Mouse (Mus musculus) heart, embryonic 12.5 days (tissue): ENCODE measurements at regions not wholly inside any gene's neighbourhood (a gene's known extent, or its start where the extent isn't known, plus 50 kb on each side); places are given as distances from the start of the nearest gene placed in this dataset.

Source experiments
- ATAC-seq: fragments of 200-750 bp; cut with Nextera tagmentation; 2 replicates; pipeline ENCODE4 v1.8.0; 2017; ENCODE audit warnings: moderate TSS enrichment, moderate library complexity; ENCODE audit not compliant: insufficient number of reproducible peaks, low FRiP score
- H3K27ac ChIP-seq: fragments of 300-500 bp; sonication (generic); 2 replicates; pipeline ENCODE4 v1.5.1; 2016; ENCODE audit warnings: mild to moderate bottlenecking, moderate library complexity; ENCODE audit not compliant: poor library complexity, severe bottlenecking
- H3K27me3 ChIP-seq: fragments of 300-500 bp; sonication (generic); replicated peaks from 2 replicates; pipeline ENCODE4 v1.6.1; 2016; ENCODE audit warnings: mild to moderate bottlenecking, moderate library complexity
- H3K36me3 ChIP-seq: fragments of 300-500 bp; sonication (generic); 2 replicates; pipeline ENCODE4 v1.6.1; 2016; ENCODE audit warnings: mild to moderate bottlenecking, moderate library complexity
- H3K4me1 ChIP-seq: fragments of 300-500 bp; sonication (generic); replicated peaks from 2 replicates; pipeline ENCODE4 v1.6.1; 2016; ENCODE audit warnings: mild to moderate bottlenecking
- H3K4me2 ChIP-seq: fragments of 300-500 bp; sonication (generic); 2 replicates; pipeline ENCODE4 v1.6.1; 2016; ENCODE audit warnings: mild to moderate bottlenecking, moderate library complexity
- H3K4me3 ChIP-seq: fragments of 300-500 bp; sonication (generic); 2 replicates; pipeline ENCODE4 v1.5.1; 2016; ENCODE audit warnings: mild to moderate bottlenecking
- H3K9ac ChIP-seq: fragments of 300-500 bp; sonication (generic); 2 replicates; pipeline ENCODE4 v1.6.1; 2016; ENCODE audit warnings: mild to moderate bottlenecking, moderate library complexity
- H3K9me3 ChIP-seq: fragments of 300-500 bp; sonication (generic); replicated peaks from 2 replicates; pipeline ENCODE4 v1.6.1; 2016; ENCODE audit warnings: mild to moderate bottlenecking, moderate library complexity
- WGBS: fragments of 180-500 bp; shearing (Covaris S2); methylation state at CpG from one replicate; pipeline ENCODE4 v1.1.7; 2016; 5-methylcytosine and 5-hydroxymethylcytosine counted together

DNA sequence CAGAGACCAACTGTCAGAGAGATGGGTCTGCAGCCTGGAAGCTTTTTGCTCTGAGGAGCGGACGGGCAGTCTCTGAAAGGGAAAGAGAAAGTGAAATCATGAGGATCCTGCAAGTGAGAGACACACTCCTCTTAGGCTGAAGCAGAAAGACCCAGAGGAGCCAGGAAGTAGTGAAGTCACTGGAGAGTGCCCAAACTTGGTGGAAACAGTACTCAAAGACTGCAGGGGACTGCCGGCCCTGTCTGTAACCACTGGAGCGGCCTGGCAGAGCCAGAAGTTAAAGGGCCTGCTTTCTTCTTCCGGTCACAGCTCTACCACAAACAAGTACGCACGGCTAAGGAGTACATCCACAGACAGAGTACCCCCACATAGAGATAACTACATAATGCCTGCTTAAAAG, 326.5 kb downstream of the Efnb2 start:
- Histone ChIP-seq H3K4me1 (peaks cover 18% of the 10 kb centered on the region), H3K4me2 (no peak overlapping the region), H3K9me3 (no peaks in the 10 kb centered on the region), H3K27ac (peak overlapping the region; percentile 18; the same call in 1 of the 2 replicates), H3K4me3 (no peak overlapping the region), H3K36me3 (no peaks in the 10 kb centered on the region), H3K27me3 (no peaks in the 10 kb centered on the region), H3K9ac (0 out of 2 replicates have a peak overlapping the region, but pooled peaks have one; percentile 23)
- no peak for ATAC-seq
- WGBS, result 48% methylated on average over 7 of the region's 7 CpGs

DNA sequence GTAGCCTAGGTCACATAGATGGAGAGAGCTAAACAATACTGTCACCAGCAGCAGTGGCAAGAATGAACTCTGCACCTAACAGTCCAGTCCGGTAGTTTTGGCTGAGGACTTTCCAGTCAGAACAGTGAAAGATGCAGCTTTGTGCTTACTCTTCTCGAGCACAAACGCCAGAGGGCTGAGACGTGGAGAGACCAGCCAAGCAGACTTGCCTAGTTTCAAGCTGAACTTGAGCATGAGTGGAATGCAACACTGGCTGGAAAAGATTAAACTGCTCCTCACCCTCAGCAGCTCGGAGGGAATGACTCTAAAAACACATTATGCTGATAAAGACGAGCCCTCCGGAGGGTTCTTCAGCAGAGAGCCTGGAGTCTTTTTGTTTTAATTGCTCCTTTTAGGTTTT, 329.8 kb downstream of the Efnb2 start:
- Histone ChIP-seq H3K27ac (no peak overlapping the region), H3K4me2 (peak overlapping the region; percentile 13; the same call in 1 of the 2 replicates), H3K9ac (no peak overlapping the region), H3K9me3 (no peaks in the 10 kb centered on the region), H3K4me3 (no peak overlapping the region), H3K36me3 (no peaks in the 10 kb centered on the region), H3K27me3 (no peaks in the 10 kb centered on the region), H3K4me1 (peaks cover 34% of the 10 kb centered on the region)
- peak; percentile 48; the same call in 1 of the 2 replicates for ATAC-seq
- 9% methylated on average over 7 of the region's 7 CpGs for WGBS

DNA sequence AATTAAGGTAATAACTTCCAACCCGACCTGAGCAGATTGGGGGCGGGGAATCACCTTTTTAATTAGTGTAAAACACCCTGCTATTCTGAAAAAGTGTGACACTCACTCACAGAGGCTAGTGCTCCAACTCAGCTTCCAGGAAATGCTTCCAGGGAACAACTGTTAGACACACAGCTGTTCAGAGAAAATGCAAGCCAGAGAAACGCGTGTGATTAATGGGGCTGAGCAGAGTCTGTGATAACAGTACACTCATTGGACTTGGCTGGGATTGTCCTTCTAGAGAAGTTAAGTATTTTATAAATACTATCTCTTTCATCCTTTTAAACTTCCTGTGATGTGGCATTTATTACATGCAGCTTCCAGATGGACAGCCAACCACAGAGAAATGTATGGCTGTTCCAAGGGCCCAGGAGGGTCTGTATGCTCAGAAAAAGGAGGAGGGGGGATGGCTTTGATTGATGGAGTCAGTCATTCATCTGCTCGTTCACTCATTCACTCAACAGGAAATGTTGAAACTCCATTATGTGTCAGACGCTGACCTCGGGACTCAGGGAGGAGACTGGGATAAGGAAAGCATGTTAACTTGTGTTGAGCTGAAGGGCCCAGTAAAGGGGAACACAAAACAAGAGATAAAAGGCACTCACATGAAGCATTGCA, 332.9 kb downstream of the Efnb2 start:
- ATAC-seq, result no peak

DNA sequence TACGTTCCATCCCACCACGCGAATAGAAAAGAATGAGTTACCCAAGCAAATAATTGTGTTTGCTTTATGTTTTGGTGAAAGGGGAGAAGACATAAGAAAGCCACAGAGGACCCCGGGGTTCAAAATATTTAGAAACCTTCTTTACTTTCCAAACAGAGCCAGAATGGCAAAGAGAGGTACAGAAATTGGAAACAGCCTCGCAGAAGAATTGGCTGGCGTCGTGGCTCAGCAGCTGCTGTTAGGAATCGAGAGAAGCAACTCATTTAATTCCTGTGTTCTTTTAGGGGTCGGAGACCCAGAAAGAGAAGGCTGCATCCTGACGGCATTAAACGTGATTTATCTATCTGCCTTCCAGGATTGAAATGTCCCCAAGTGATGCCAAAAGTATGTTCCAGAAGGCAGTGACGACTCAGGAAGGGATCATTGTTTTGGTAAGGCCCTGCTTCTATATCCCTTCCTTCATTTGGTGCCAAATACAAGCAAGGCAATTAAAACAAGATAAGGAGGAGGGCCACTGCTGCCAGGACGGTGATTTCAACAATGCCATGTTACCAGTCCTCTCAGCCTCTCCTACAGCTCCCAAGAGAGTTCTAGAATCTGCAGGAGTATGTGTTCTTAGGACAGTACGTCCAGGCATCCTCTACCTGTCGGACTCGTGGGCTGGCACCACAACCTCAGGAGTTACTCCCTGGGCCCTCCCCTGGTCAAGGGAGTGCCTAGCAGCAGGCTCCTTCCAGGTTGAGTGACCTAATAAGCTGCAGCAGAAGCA, 334.8 kb downstream of the Efnb2 start:
- 63% methylated on average over 16 of the region's 16 CpGs for WGBS
- H3K4me2 ChIP-seq, result no peak overlapping the region
- ATAC-seq, result no peak

More for the DNA sequence above, 332.9 kb downstream of the Efnb2 start:
- H3K9ac ChIP-seq, result no peak overlapping the region
- WGBS, result 28% methylated on average over 7 of the region's 7 CpGs
- H3K4me2 ChIP-seq, result 0 out of 2 replicates have a peak overlapping the region, but pooled peaks have one; percentile 2
- H3K27me3 ChIP-seq, result no peaks in the 10 kb centered on the region
- H3K4me3 ChIP-seq, result no peak overlapping the region
- H3K36me3 ChIP-seq, result no peaks in the 10 kb centered on the region
- H3K4me1 ChIP-seq, result peaks cover 43% of the 10 kb centered on the region
- H3K9me3 ChIP-seq, result no peaks in the 10 kb centered on the region
- no peak overlapping the region for H3K27ac ChIP-seq

DNA sequence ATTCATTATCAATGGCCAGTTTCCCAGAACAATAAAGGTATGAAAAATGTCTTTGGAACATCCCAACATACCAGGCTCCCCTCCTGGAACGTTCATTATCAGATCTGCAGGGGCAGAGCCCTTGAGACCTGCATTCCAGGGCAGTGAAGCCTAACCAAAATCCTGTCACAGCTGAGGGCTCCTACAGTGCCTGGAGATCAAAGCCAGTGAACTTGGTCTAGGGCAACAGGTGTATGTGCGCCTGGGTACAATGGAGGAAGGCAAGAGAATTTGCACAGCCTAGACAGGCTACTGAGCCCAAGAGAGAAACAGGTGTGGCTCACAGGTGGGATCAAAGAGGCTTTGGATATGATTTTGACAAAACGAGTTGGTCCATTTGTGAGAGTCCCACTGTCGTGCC, 335.6 kb downstream of the Efnb2 start:
- 48% methylated on average over 4 of the region's 4 CpGs for WGBS
- Histone ChIP-seq H3K36me3 (no peaks in the 10 kb centered on the region), H3K4me3 (no peak overlapping the region), H3K9ac (no peak overlapping the region), H3K27ac (no peak overlapping the region), H3K27me3 (no peaks in the 10 kb centered on the region), H3K4me1 (peaks cover 35% of the 10 kb centered on the region), H3K9me3 (no peaks in the 10 kb centered on the region), H3K4me2 (no peak overlapping the region)
- no peak for ATAC-seq

More for the DNA sequence above, 334.8 kb downstream of the Efnb2 start:
- no peak overlapping the region for H3K4me3 ChIP-seq
- H3K4me1 ChIP-seq, result peaks cover 38% of the 10 kb centered on the region
- no peak overlapping the region for H3K9ac ChIP-seq
- H3K27me3 ChIP-seq, result no peaks in the 10 kb centered on the region
- no peaks in the 10 kb centered on the region for H3K36me3 ChIP-seq
- H3K9me3 ChIP-seq, result no peaks in the 10 kb centered on the region
- H3K27ac ChIP-seq, result no peak overlapping the region

DNA sequence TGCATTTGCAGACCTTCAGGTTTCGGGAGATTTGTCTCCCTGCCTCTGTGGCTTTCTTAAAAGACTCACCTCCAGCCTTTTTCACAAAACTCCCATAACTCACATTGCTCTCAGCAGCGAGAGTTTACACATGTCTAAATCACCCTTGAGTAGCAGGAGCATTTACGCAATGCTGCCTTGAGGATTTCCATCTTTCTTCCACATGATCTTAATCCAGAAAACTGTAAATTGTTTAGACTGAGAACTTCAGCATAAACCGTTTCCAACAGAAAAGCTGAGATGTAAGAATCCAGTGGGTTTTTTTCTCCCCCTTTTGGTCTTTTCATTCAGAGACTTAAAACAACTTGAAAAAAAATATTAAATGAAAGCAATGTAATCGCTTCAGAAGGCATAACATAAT, 336.5 kb downstream of the Efnb2 start:
- ATAC-seq, result no peak
- Histone ChIP-seq H3K9ac (no peak overlapping the region), H3K27me3 (no peaks in the 10 kb centered on the region), H3K9me3 (no peaks in the 10 kb centered on the region), H3K4me3 (no peak overlapping the region), H3K4me2 (no peak overlapping the region), H3K36me3 (no peaks in the 10 kb centered on the region), H3K27ac (no peak overlapping the region), H3K4me1 (peaks cover 35% of the 10 kb centered on the region)
- WGBS, result 71% methylated on average over 5 of the region's 5 CpGs

DNA sequence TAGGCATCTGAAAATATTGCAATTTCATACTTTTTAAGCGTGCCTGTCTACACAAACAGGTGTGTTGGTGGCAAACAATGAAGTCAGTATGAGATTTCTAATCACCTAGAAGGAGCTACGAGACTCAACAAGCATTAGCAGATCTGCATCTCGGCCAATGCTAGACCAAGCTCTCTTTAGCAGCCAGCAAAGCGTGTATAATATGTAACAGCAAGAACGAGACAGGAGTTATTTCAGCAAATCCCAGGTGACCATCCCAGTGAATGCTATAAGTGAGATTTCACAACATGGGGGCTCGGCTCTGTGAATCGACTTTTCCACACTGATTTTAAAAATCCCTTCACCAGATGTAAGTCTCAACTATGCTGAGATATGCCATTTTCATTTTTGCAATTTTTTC, 352.8 kb downstream of the Efnb2 start:
- no peak for ATAC-seq
- H3K4me1 ChIP-seq, result peaks cover 7% of the 10 kb centered on the region
- no peak overlapping the region for H3K9ac ChIP-seq
- H3K27ac ChIP-seq, result no peak overlapping the region
- H3K36me3 ChIP-seq, result no peaks in the 10 kb centered on the region
- no peak overlapping the region for H3K4me3 ChIP-seq
- H3K4me2 ChIP-seq, result no peak overlapping the region
- H3K9me3 ChIP-seq, result no peaks in the 10 kb centered on the region; the same call in 1 of the 2 replicates
- no peaks in the 10 kb centered on the region for H3K27me3 ChIP-seq
- 76% methylated on average over 7 of the region's 7 CpGs for WGBS

DNA sequence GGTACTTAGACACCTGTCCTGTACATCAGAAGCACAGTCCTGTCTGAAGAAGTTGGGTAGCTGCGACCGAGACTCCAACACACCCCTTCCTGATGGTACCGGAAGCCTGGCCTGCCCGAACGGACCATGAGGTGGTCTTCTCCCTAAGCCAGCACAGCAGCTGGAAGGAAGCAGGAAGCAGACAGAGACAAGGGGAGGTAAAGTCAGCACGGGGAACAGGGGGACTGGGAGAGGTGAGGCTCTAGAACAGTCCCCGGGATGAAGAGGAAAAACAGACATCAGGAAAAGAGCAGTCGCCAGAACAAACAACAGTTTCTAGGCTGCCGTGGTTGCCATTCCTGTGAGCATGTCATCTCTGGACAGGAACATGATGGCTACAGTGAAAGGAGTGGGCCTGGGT, 353.6 kb downstream of the Efnb2 start:
- no peaks in the 10 kb centered on the region for H3K36me3 ChIP-seq
- no peak overlapping the region for H3K27ac ChIP-seq
- WGBS, result 41% methylated on average over 9 of the region's 9 CpGs
- no peak overlapping the region for H3K4me3 ChIP-seq
- no peaks in the 10 kb centered on the region; the same call in 1 of the 2 replicates for H3K9me3 ChIP-seq
- H3K4me1 ChIP-seq, result peaks cover 7% of the 10 kb centered on the region
- peak overlapping the region; percentile 24 for H3K4me2 ChIP-seq
- no peak overlapping the region for H3K9ac ChIP-seq
- no peaks in the 10 kb centered on the region for H3K27me3 ChIP-seq
- ATAC-seq, result no peak; the same call in 1 of the 2 replicates

DNA sequence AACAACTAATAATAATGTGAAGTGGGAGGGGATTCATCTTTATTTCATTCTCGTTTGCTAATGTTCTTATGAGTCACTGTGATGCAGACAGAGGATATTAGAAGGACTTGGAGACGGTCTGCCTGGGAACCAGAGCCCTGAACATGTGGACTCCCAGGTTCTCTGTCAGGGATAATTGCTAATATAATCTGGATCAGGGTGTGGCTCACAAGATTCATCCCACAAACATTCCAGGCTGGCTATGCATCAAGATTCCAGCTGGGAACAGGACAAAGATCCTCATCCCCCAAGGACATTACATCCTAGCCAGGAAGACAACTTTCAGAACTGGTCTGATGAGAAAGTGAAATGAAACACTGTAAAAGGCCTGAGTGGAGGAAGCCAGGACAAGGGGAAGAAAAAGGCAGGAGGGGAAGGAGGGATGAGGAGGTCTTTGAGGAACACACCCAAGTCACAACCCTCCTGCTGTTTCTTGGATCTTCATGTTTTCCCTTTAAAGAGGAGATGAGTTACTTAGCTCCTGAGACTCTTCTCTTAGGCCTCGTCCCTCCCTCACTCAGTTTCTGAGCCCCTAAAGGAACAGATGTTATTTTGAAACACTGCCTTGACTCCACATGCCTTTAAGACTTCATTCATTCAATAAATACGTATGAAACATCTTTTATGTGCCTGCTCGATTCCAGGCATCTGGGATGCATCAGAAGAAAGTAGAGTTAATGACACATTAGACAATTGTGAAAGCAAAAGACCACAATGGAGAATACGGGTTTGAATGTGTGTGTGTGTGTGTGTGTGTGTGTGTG, 360.9 kb downstream of the Efnb2 start:
- Histone ChIP-seq H3K4me1 (no peaks in the 10 kb centered on the region), H3K9ac (no peak overlapping the region), H3K27ac (no peak overlapping the region), H3K27me3 (no peaks in the 10 kb centered on the region), H3K9me3 (no peaks in the 10 kb centered on the region), H3K36me3 (no peaks in the 10 kb centered on the region), H3K4me2 (no peak overlapping the region), H3K4me3 (no peak overlapping the region)
- WGBS, result 74% methylated on average over 6 of the region's 6 CpGs
- no peak for ATAC-seq

DNA sequence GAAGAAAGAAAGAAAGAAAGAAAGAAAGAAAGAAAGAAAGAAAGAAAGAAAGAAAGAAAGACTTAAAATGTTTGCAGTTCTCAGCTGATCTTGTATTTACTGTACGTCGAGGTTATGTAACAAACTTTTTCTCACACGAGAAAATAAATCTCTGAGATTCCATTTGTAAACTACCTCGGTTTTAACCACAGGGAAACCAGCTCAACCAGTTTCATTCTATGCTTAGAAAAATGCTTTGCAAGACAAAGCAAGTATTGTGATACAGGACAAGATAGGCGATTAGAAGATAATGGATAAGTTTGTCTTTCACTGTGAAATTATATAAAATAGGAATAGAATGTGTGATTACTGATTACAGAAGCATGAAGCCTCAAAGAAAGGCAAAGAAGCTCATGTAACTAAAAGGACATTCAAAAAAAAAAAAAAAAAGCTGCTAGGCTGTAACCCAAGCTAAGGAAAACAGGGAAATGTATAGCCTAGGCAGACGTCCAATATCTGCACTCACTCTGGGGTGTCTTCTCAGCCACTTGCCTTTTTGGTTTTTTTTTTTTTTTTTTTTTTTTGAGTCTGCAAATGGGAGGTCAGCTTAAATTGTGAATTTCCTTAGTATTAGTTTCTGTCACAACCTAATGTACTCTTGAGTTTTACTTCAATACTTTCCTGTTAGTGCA, 368.3 kb downstream of the Efnb2 start:
- Histone ChIP-seq H3K27ac (no peak overlapping the region), H3K9me3 (no peaks in the 10 kb centered on the region), H3K36me3 (no peaks in the 10 kb centered on the region), H3K4me1 (no peaks in the 10 kb centered on the region), H3K4me3 (no peak overlapping the region), H3K9ac (no peak overlapping the region), H3K27me3 (no peaks in the 10 kb centered on the region), H3K4me2 (no peak overlapping the region)
- ATAC-seq, result no peak
- 71% methylated on average over 6 of the region's 6 CpGs for WGBS
